Mouse (Mus musculus): ENCODE data around the gene Arsg. TPM values are rescaled to one million over a fixed set of nuclear protein-coding genes. Genes with fewer than 3 reads are reported as not detected.

Gene Arsg
- polyA plus RNA-seq, 1 experiment from 2014 or later = 3.5 TPM

DNA sequence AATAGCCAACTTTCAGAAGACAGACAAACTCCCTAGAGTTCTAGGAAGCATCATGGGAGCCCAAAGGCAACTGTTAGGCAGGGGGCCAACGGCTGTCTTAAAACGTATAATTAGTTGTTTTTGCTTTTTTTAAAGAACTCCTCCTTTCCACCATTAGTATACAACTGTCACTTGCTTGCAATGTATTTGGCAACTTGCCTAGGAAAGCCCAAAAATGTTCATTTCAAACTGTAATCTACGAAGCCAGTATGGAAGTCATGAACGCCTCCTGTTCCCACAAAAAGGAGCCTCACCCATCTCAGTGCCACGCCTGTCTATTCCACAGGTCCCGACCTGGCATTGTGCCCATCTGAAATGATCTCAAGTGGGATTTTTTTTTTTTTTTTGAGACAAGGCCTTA, 102.7 kb downstream of the Arsg start:
- H3K9ac ChIP-seq = no peak overlapping the region
- no peak for ATAC-seq (ENCODE audit: insufficient number of reproducible peaks, low FRiP score, low TSS enrichment, low read depth)

DNA sequence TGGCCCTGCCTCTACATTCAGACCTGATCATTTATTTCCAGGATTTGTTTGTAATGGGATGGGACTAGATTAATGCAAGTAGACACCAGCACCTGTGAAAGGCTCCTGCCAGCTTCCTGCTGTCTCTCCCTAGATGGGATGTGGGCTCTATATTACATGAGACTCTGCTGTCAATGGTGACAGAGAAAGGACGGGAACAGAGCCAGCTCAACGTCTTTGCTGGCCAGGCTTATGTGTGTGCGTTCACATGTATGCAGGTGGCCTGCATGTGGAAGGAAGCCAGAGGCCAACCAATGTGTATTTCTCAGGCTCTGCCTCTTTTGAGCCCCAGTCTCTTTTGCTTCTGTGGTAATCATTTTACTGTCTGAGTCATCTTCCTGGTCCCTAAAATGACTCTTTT, 105.4 kb downstream of the Arsg start:
- Histone ChIP-seq H3K27me3 (no peaks in the 10 kb centered on the region), H3K4me2 (no peak overlapping the region), H3K27ac (no peak overlapping the region), H3K4me3 (no peak overlapping the region), H3K9me3 (no peaks in the 10 kb centered on the region), H3K36me3 (peaks cover 72% of the 10 kb centered on the region), H3K9ac (no peak overlapping the region), H3K4me1 (0 out of 2 replicates have a peak, but pooled peaks cover 2% of the 10 kb centered on the region)
- WGBS = 69% methylated on average over 3 of the region's 3 CpGs
- no peak for ATAC-seq (ENCODE audit: insufficient number of reproducible peaks, low FRiP score, low TSS enrichment, low read depth)

More for the DNA sequence above, 102.7 kb downstream of the Arsg start:
- Histone ChIP-seq H3K9me3 (no peaks in the 10 kb centered on the region), H3K4me2 (no peak overlapping the region), H3K4me1 (0 out of 2 replicates have a peak, but pooled peaks cover 2% of the 10 kb centered on the region), H3K4me3 (no peak overlapping the region), H3K27me3 (no peaks in the 10 kb centered on the region), H3K36me3 (peaks cover 65% of the 10 kb centered on the region), H3K27ac (no peak overlapping the region)
- 64% methylated on average over 6 of the region's 6 CpGs for WGBS

DNA sequence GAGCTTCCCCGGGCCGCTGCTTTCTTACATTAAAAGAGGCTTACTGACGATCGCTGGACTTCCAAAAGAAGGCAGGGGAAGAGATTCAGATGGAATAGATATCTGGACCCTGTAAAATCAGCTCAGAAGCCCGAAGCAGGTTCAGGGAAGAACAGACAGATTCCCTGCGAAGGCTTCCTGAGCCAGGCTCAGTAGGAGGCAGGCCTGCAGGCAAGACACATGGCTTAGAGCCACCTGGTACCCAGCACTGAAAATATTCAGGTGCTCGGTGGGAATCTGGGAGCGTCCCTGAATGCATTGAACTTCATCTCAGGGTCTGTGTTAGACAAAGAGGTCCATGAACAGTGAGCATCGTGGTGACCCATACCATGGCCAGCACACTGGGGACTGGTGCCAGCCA, 106.8 kb downstream of the Arsg start:
- WGBS = 86% methylated on average over 9 of the region's 9 CpGs
- no peak overlapping the region for H3K27ac ChIP-seq
- peaks cover 77% of the 10 kb centered on the region for H3K36me3 ChIP-seq
- no peak overlapping the region for H3K4me2 ChIP-seq
- ATAC-seq (ENCODE audit: insufficient number of reproducible peaks, low FRiP score, low TSS enrichment, low read depth) = no peak
- no peaks in the 10 kb centered on the region for H3K9me3 ChIP-seq
- H3K4me1 ChIP-seq = no peaks in the 10 kb centered on the region
- no peaks in the 10 kb centered on the region for H3K27me3 ChIP-seq
- no peak overlapping the region for H3K9ac ChIP-seq
- H3K4me3 ChIP-seq = no peak overlapping the region

DNA sequence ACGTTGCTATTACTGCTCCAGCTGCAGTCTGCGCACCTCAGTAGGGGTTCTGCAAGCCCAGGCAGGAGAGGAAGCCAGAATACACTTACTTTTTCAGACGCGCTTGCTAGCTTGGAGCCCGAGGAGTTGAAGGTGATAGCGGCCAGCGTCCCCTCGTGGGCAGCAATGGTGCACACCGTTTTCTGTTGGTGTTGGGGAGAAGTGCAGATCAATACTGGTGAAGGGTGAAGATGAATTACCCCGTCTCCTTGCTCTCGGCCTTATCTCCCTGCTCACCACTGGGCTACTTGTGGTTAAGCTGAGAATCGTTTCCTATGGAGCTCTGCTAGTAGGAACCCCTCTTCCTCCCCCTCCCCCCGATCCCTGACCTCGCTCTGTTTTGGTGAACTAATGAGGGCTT, 110.8 kb downstream of the Arsg start:
- H3K27ac ChIP-seq = no peak overlapping the region
- H3K9me3 ChIP-seq = no peaks in the 10 kb centered on the region
- H3K36me3 ChIP-seq = peaks cover 48% of the 10 kb centered on the region
- no peaks in the 10 kb centered on the region for H3K27me3 ChIP-seq
- no peak overlapping the region for H3K4me3 ChIP-seq
- ATAC-seq (ENCODE audit: insufficient number of reproducible peaks, low FRiP score, low TSS enrichment, low read depth) = no peak
- no peaks in the 10 kb centered on the region for H3K4me1 ChIP-seq
- H3K9ac ChIP-seq = no peak overlapping the region
- H3K4me2 ChIP-seq = no peak overlapping the region
- 68% methylated on average over 14 of the region's 14 CpGs for WGBS

DNA sequence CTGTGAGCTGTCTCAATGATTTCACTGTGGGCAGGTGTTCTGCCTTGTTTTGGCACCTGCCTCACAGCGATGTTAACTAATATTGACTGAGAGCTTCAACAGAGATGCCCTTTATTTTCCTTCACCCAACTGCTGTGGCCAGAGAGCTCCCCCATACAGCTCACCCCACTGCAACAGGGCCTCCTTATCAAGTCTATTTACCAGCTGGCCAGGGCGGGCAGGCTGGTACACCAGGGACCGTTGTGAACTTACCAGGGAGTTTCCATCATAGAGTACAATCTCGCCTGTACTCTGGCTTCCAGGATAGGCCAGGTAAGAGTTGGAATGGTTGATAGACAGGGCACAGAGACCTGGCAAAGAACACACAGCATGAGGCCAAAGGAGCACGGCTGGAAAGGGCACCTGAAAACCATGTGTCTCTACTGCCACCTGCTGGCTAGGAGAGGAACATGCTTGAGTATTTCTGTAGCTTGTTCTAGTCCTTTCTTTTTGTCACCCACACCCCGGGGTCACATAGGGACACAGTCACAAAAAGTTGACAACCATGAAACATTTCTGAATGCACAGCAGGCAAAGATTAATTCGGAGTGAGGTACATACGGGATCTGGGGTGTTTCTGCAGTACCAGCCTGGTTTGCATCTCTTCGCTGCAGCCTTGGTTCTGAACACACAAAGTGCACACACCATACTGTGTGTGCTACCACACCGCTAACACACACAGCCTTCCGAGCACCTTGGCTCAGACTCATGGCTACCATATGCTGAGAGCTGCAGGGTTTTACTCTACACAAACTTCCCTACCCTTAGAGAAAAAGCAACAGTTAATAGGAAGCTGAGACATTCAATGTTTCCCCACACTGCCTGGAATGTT, 111.9 kb downstream of the Arsg start:
- no peak overlapping the region for H3K4me2 ChIP-seq
- peaks cover 37% of the 10 kb centered on the region for H3K36me3 ChIP-seq
- H3K9ac ChIP-seq = no peak overlapping the region
- ATAC-seq (ENCODE audit: insufficient number of reproducible peaks, low FRiP score, low TSS enrichment, low read depth) = no peak
- H3K27me3 ChIP-seq = no peaks in the 10 kb centered on the region
- H3K4me3 ChIP-seq = no peak overlapping the region
- no peaks in the 10 kb centered on the region for H3K9me3 ChIP-seq
- 51% methylated on average over 11 of the region's 11 CpGs for WGBS
- no peak overlapping the region for H3K27ac ChIP-seq
- H3K4me1 ChIP-seq = no peaks in the 10 kb centered on the region

DNA sequence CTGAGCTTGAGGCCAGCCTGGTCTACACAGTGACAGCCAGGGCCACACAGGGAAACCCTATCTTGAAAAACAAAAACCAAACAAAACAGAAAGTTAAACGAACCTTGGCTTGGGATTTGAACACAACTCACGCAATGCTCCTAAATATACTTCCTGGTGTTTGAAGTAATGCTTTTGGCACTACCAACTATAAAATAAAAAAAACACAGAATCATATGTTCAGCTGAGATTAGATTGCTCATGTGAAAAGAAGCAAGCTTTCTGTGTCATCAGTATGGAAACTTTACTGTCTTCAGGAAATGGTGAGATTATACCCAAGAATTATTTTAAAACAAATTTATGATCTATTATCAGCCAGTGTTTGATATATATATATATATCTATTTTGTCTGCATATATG, 113.2 kb downstream of the Arsg start:
- Histone ChIP-seq H3K9ac (no peak overlapping the region), H3K27ac (no peak overlapping the region), H3K27me3 (no peaks in the 10 kb centered on the region), H3K4me3 (no peak overlapping the region), H3K4me1 (no peaks in the 10 kb centered on the region), H3K4me2 (no peak overlapping the region), H3K36me3 (peaks cover 26% of the 10 kb centered on the region), H3K9me3 (no peaks in the 10 kb centered on the region)
- no peak for ATAC-seq (ENCODE audit: insufficient number of reproducible peaks, low FRiP score, low TSS enrichment, low read depth)
- WGBS = 76% methylated on average over 2 of the region's 2 CpGs

DNA sequence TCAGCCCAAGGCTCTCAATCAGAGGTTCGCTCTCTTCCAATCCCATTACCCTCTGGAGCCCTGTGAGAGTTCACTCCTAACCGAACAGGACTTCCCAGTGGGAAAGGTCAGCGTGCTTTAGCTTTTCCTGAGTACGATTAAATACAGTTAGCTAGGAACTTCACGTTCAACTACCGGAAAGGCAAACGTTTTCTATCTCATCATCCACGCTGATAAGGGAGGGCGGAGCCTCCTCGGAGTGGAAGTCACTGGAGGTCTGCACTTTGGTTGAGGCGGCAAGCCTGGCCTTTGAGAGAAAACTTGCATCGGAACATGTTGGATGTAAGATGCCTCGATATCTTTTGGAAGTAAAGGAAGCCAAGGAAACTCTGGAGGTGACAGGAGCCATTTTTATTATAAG, 113.8 kb downstream of the Arsg start:
- H3K36me3 ChIP-seq = peaks cover 20% of the 10 kb centered on the region
- no peaks in the 10 kb centered on the region for H3K27me3 ChIP-seq
- no peak for ATAC-seq (ENCODE audit: insufficient number of reproducible peaks, low FRiP score, low TSS enrichment, low read depth)
- H3K9me3 ChIP-seq = no peaks in the 10 kb centered on the region
- H3K27ac ChIP-seq = no peak overlapping the region
- no peak overlapping the region for H3K4me2 ChIP-seq
- H3K4me1 ChIP-seq = no peaks in the 10 kb centered on the region
- no peak overlapping the region for H3K4me3 ChIP-seq
- WGBS = 65% methylated on average over 13 of the region's 13 CpGs
- no peak overlapping the region for H3K9ac ChIP-seq

DNA sequence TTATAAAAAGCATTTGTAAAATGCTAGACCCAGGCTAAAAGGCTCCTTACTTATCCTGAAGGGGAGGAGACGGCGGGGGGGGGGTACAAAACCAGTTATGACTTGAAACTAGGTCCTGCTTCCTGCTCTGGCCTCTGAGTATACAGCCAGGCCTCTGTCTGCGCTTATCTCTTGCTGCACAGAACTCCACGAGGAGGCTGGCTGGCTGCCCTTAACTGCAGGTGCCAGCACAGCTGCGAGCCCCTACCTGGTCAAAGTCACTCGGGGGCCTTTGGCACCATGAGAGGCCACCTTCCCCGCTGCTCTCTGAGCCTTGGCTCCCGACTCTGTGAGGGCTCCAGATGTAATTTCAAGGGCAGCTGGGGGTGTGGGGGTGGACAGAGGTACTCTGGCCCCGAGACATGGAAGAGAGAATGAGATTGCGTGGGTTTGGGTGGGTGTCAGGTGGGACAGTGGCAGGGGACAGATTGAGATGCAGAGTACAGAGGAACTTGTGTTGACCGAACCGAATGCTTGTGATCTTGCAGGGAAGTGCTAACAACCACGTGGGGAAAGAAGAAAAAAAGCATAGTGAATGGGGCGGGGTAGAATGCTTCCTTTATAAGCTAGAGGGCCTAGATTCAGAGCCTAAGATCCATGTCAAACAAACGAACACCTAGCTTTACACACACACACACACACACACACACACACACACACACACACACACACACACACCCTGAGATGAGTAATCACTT, 114.6 kb downstream of the Arsg start:
- Histone ChIP-seq H3K36me3 (peaks cover 13% of the 10 kb centered on the region), H3K27ac (no peak overlapping the region), H3K4me3 (no peak overlapping the region), H3K27me3 (no peaks in the 10 kb centered on the region), H3K4me2 (no peak overlapping the region), H3K9ac (no peak overlapping the region), H3K4me1 (0 out of 2 replicates have a peak, but pooled peaks cover 5% of the 10 kb centered on the region), H3K9me3 (no peaks in the 10 kb centered on the region)
- ATAC-seq (ENCODE audit: insufficient number of reproducible peaks, low FRiP score, low TSS enrichment, low read depth) = no peak
- 57% methylated on average over 15 of the region's 15 CpGs for WGBS

DNA sequence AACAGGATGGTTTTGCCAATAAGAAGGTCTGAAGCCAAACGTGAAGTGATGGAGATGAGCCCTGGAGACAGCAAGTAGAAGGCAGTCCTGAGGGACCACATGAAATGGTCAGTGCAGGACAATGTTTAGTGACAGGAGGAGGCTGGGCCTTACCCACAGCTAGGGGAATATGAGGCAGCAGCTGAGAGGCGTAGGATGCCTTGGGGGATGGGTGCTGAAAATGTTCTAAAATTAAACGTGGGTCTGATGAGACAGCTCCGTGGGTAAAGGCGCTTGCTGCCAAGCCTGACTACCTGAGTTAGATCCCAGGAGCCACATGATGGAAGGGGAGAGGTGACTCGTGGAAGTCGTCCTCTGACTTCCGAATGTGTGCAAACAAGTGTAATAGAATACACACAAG, 116.8 kb downstream of the Arsg start:
- H3K4me2 ChIP-seq = no peak overlapping the region

DNA sequence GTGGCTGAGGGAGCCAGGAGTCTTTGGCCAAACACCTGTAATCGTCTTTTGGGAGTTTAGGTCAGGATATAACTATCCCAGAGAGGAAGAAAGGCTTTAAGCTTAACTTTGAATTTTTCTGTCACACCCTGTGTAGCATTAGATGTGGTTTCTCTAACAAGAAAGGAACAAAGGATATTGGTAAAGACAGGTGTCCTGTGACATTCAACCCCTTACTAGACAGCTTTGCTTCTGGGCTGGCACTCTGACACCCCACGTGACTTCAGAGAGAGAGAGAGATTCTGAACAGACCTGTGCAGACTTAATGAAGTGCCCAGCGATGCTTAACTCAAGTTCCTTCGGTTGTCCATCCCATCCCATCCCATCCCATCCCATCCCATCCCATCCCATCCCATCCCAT, 118.3 kb downstream of the Arsg start:
- H3K9me3 ChIP-seq = no peaks in the 10 kb centered on the region
- no peak overlapping the region for H3K4me3 ChIP-seq
- H3K9ac ChIP-seq = no peak overlapping the region
- ATAC-seq (ENCODE audit: insufficient number of reproducible peaks, low FRiP score, low TSS enrichment, low read depth) = no peak
- H3K4me2 ChIP-seq = no peak overlapping the region
- H3K4me1 ChIP-seq = peaks cover 16% of the 10 kb centered on the region
- WGBS = 78% methylated on average over 4 of the region's 4 CpGs
- peaks cover 15% of the 10 kb centered on the region for H3K36me3 ChIP-seq
- no peak overlapping the region for H3K27ac ChIP-seq
- H3K27me3 ChIP-seq = no peaks in the 10 kb centered on the region

More for the DNA sequence above, 116.8 kb downstream of the Arsg start:
- 76% methylated on average over 8 of the region's 8 CpGs for WGBS
- no peak overlapping the region for H3K27ac ChIP-seq
- no peak overlapping the region for H3K9ac ChIP-seq
- ATAC-seq (ENCODE audit: insufficient number of reproducible peaks, low FRiP score, low TSS enrichment, low read depth) = no peak
- no peaks in the 10 kb centered on the region for H3K9me3 ChIP-seq
- H3K27me3 ChIP-seq = no peaks in the 10 kb centered on the region
- H3K4me1 ChIP-seq = peaks cover 16% of the 10 kb centered on the region
- H3K4me3 ChIP-seq = no peak overlapping the region
- H3K36me3 ChIP-seq = peaks cover 8% of the 10 kb centered on the region

DNA sequence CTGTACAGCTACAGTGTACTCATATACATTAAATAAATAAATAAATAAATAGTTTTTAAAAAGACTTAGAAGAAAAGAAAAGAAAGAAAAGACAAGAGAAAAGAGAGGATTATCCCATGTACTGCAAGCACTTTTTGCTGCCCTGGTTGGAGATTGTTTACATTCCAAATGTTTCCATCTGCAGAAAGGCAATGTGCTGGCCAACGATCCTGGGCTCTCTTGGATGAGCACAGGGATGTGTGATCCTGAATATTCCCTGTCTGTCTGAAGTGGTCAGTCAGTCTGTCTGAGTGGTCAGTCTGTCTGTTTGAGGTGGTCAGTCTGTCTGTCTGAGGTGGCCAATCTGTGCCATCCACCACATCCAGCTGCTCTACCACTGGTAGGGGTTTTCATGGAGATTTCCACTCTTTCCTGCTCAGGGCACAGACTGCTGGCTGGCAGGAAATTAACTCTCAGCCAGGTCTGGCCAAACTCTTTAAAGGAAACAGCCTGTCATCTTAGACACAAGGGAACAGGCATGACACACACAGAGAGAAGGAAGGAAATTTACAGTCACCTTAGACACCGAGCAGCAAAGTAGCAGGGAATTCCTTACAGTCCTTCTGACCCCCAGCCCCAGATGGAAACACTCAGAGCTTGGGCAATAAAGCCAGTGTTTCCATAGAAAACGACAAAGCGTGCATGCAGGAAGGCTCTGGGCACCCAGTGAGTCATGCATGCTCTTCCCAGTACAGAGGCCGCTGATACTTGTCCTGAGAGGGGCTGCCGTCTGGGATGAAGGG, 120.2 kb downstream of the Arsg start:
- no peak for ATAC-seq (ENCODE audit: insufficient number of reproducible peaks, low FRiP score, low TSS enrichment, low read depth)
- no peaks in the 10 kb centered on the region for H3K9me3 ChIP-seq
- H3K4me1 ChIP-seq = peaks cover 16% of the 10 kb centered on the region
- peaks cover 22% of the 10 kb centered on the region for H3K36me3 ChIP-seq
- WGBS = 24% methylated on average over 6 of the region's 6 CpGs
- H3K4me2 ChIP-seq = no peak overlapping the region
- no peak overlapping the region for H3K4me3 ChIP-seq
- no peaks in the 10 kb centered on the region for H3K27me3 ChIP-seq
- no peak overlapping the region for H3K9ac ChIP-seq
- peak overlapping the region; percentile 35 for H3K27ac ChIP-seq
